Mouse (Mus musculus) cerebellum, adult 18-20 months (tissue): ENCODE measurements around the gene Coq8b.
"Not testable (repeated sequence)": the region's sequence is repeated elsewhere in the genome, so short reads cannot be mapped to it uniquely, and the experiment has no call there.

Experiments
- DNase-seq, 2 experiments: peaks; one replicate each; pipeline ENCODE4 v3.0.0; 2021

The Coq8b gene

DNA sequence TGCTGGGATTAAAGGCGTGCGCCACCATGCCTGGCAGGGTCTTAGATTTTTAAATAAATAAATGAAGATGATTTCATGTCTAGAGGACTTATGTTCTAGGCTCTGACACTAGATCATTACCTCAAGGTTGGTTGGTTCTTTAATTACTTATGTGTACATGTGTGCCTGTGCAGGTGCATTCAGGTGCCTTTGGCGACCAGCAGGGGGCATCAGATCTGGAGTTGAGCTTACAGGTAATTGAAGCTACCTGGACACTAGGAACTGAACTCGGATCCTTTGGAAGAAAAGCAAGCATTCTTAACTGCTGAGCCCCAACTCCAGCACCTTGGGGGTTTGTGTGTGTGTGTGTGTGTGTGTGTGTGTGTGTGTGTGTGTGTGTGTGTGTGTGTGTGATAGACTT lies 2.0 kb upstream of the Coq8b start:
- no peak for DNase-seq

DNA sequence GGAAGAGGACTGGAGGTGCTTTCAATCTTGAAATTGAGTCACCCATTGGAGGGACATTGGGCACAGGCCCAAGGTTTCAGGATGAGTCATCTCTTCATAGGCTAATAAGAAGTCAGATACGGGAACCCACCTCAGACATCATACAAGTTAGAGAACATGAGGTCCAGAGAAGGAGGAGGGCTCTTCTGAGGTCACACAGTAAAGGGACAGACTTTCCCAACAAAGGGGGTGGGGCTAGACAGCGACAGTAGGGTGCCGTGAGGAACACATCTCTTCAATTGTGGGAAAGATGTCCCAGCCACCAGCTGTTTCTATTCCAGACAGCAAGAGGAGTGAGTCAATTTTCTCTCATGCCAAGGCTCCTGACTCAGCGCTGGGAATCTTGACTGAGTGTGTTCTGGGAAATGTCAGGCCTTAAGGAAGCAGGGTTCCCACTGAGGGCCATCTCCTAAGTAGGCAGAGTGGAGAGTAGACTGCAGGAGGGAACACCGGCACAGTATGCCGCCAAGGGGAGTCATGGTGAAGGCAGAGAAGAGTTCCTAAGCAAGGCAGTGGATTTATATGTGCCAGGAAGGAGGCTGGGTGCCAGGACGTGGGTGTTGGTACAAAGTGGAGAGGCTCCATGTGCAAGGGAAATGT lies 1.0 kb upstream of the Coq8b start:
- no peak for DNase-seq

DNA sequence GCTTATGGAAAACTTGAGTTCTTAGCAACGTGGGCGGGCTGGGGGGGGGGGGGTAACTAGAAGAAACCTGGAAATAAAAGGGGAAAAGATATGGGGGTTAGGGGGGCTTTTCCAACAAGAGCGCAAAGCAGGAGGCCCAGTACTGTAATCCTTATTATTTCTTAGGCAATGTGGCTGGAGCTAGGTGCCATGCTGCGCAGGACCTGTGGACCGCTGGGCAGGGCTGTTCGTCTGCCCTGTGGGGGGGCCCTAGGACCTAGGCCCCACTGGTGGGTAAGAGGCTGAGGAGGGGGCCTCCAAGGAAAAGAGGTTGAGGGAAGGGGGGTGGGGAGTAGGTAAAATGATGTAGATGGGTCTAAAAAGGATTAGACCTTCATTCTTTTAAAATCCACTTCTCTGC lies 477 bp downstream of the Coq8b start:
- DNase-seq: no peak

DNA sequence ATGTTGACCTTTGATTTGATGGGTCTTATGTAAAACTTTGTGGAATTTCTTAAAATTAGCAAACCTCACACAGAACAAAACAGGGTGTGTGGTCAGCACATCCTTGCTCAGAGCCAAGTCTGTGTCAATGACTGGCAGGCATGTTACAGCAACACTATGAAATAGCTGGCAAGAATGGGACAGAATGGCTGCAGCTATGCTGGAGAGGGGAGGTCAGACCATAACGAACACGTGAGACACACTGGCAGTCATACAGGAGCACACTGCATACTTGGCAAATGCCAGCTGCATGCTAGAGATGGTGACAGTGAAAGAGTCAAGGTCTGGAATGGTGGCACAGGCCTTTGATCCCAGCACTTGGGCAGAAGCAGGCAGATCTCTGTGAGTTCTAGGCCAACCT lies 2.9 kb downstream of the Coq8b start:
- no peak for DNase-seq

DNA sequence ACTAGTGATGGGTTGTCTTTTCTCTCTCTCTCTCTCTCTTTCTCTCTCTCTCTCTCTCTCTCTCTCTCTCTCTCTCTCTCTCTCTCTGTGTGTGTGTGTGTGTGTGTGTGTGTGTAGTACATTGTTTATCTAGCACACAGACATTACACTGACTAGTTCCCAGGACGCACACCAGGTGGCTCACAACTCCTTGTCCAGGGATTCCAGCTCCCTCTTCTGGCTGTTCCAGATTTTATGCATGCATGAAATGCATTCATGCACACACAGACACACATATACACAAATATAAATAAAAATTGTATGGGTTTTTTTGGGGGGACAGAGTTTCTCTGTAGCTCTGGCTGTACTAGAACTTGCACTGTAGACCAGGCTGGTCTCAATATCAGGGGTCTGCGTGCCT lies 4.7 kb downstream of the Coq8b start:
- DNase-seq: no peak

DNA sequence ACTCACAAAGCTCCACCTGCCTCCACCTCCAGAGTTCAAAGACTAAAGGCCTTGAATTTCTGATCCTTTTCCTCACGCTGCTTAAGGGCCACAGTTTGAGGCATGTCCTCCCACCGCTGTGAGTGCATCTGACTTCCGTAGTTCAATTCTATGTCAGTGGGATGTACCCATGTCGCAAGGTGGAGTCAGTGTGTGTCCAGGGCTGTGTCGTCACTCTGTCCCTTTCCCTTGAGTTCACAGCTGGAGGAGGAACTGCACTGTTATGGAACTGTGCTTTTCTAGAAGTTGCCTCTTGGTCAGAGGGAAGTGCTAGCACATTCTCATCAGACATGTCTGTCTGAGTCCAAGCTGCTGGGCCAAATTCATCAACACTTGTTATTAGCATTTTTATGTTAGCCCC lies 5.7 kb downstream of the Coq8b start:
- DNase-seq: no peak

DNA sequence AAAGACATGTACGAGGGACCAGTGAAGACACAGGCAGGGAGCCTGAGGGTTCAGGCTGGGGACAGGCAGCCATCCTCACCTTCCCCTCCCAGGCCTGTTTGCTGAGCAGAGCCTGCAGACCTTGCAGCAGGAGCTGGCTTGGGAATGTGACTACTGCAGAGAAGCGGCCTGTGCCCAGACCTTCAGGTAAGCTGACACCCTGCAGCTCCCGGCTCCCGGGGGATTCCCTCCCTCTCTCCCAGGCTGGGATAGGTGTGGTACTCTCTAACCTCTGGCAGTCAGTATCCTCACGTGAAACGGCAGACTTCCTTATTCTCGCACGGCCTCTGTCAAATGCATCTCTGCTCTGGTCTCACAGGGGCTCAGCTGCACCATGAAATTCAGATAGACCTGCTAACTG lies 10.4 kb downstream of the Coq8b start:
- no peak for DNase-seq

DNA sequence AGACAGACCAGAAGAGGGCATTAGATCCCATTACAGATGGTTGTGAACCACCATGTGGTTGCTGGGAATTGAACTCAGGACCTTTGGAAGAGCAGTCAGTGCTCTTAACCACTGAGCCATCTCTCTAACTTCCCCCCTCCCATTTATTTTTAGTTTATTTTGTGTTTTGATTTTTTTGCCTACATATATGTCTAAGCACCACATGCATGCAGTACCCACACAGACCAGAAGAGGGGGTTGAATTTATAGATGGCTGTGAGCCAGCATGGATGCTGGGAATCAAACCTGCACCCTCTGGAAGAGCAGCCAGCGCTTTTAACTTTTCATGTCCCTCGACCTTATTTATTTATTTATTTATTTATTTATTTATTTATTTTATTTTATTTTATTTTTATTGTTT lies 11.3 kb downstream of the Coq8b start:
- not testable (repeated sequence) for DNase-seq

DNA sequence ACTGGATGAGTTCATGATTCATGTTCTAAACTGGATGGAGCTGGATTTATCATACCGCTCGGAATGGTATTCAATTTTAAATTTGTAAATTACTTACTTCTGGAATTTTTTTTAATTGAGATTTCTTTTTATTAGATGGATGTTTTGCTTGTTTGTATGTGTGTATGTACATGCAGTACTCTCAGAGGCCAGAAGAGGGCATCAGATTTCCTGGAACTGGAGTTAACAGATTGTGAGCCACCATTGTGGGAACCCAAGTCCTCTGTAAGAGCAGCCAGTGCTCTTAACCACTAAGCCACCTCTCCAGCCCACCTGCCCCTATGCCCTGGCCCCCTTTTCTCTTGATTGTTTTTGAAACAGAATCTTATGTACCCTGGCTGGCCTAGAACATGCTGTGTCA lies 16.3 kb downstream of the Coq8b start:
- DNase-seq: peak in 1 of 2 experiments; percentile 30

DNA sequence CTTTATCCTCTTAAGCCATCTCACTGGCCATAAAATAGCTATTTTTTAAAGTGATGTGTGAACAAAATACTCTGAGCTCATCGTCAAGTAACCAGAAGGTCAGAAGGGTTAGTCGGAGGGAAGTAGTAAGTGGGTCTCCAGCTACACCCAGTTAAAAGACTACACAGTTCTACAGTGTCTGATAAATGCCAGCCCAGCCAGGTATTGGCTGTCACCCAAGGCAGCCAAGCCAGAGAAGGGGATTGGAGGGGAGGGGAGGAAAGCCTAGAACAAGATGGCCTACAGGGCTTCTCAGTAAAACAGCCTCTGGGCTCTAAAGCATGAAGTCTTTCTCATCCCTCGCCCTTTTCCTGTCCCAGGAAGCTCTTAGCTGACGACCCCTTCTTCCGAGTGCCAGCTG lies 17.1 kb downstream of the Coq8b start:
- no peak for DNase-seq

DNA sequence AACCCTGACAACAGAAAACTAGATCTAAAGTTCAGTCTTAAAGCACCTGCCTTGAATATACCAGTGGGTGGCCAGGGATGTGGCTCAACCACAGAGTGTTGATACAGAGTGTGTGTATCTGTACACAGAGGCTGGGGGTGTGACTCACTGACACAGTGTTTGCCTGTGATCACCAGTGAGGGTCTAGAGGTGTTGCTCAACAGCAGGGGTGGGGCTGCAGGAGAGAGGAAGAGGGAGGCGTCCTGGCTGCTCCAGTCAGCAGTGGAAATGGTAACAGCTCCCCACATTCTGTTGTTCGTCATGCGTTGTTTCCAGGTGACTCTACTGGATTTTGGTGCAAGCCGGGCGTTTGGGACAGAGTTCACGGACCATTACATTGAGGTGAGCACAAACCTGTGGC lies 19.1 kb downstream of the Coq8b start:
- DNase-seq: no peak

DNA sequence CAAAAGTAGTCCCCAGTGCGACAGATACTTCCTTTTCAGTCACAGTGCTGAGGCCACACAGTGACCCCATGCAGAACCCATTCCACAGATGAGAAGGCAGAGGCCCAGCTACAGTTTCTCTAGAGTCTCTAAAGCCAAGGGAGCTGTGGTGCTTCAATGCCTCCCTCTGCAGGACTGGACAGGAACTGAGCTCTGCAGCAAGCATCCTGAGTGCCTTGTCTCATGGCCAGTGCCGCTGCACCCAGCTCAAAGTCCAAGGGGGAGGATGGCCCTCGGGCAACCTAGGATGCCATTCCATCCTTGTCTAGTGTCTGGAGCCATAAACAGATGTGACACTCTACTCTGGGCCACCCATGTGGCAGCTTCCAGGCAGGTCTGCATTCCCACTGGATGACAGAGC lies 22.9 kb downstream of the Coq8b start:
- peak in 1 of 2 experiments; percentile 39 for DNase-seq

DNA sequence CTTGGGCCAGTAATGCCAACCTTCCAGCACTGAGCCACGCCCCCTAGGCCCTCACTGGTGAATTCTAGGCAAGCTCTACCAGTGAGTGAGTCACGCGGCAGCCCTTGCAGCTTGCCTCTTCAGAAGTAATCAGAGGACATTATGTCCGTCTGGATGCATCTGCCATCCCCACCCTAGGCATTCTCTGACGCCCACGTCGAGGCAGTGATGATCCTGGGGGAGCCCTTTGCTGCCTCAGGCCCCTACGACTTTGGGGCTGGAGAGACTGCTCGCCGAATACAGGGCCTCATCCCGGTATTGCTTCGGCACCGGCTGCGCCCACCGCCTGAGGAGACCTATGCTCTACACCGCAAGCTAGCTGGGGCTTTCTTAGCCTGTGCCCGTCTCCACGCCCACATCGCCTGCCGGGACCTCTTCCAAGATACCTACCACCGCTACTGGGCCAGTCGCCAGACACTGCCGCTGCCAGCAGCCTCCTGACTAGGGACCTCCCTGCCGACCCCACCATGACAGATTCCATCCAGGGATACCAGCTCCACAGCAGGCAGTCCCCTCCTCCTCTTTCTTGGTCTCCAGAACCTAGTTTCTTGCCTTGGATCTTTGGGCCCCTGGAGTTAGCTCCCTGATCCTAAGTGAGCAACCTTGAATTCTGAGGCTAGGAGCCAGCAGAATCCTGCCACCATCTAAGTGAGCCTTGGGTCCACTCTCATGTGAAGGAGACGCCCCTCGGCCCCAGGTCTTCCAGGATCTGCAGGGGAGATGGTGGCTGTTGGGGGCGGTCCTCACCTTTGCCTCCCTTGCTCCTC lies 24.4 kb downstream of the Coq8b start:
- DNase-seq: peak; percentile 69 to 78

DNA sequence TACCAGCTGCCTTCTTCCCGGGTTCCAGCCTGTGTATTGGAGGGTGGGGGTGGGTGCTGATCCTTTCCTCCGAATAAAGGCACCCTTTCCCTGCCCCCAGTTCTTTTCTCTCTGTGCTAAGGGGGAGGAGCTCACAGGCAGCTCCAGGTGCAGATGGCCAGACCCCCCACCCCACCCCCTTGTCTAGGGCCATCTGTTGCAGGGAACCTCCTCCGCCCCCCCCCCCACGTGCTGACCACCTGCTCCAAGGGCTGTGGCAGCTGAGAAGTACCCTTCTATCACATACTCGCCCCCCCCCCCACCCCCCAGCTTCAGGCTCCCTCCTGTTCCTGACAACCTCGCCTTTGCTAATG lies 25.0 kb downstream of the Coq8b start:
- peak in 1 of 2 experiments; percentile 21 for DNase-seq

DNA sequence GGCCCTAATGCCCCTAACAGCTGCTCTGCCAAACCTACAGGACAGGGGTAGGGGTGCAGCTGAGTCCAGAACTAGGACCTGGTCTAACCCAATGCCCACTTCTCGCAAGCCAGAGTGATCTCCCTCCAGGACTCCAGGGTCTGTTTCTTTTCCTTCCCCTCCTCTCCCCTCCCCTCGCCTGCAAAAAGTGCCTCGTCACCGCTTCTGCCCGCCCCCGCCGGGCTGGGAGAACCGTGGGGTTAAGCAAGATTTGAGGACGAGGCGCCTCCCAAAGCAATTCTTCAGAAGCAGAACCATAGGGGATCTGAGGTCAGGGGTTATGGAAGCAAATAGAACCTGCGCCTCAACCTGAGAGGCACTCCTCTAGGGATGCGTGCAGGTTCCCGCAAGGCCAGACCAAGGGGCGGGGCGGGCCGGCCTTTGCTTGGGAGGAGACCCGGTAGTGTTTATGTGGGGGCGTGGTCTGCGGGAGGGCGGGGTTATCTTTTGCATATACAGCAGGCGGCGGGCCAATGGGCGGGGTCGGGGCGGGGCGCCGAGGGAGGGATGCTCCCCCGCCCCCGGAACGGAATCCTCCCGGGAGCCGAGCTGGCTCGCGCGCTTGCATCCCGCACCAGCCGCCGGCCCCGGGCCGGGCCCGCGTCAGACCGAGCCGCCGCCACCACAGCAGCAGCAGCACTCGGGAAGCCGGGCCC lies 25.5 kb downstream of the Coq8b start, which contains the start of gene Numbl:
Gene Numbl, plus strand, starts transcription at position 229 of the 695 bp plus-strand sequence.
- peak; percentile 96 for DNase-seq

DNA sequence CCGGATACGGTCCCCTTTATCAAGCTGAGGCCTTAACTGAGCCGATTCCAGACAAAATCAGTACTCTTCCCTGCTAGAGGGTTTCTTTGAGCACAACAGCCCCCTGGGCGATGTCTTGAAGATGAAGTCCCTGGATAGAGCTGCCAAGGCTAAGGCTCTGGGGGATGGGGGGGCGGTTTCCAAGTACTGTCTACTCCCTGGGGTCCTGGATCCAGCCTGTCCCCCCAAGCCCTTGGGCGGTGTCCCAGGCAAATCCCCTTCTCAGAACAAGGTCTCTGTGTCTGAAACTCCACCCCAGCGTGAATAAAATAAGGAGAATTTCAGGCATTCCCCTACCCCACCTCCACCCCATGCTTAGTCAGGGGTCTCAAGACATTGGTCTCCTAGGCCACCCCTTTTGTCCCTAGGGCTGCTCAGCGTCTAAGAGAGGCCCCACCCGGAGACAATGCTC lies 26.5 kb downstream of the Coq8b start:
- DNase-seq: peak; percentile 35 to 49

DNA sequence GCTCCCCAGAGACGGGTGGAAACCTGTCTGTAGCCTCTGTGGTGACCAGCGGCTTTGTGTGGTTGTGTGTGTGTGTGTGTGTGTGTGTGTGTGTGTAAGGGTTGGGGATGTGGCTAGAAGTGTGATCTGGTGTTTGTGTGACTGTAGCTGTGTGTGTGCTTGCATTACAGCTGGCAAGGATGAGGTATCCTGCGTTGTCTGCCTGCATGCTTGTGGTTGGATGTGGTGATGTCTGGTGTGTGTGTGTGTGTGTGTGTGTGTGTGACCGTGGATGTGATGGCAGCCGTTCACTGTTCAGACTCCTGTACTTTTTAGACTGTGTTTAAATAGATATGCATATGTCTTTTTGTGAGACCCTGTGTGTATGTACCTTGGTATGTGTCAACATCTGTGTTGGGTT lies 26.9 kb downstream of the Coq8b start:
- no peak for DNase-seq

DNA sequence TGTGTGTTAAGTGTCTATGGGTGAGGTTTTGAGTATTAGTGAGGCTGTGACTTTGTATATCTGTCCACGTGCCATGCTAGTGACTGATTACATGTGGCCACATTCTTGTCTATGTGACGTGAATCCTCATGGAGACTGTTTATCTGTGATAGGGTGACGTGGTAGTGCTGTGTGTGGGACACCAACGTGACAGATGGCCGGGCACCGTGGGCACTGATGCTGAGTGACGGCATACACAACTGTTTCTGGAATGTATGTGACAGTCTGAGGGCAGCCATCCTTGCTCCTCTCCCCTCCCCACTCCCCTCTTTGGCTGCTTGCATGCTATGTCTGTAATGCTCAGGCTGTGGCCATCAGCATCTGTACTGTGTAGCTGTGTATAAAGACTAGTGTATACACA lies 28.0 kb downstream of the Coq8b start:
- peak; percentile 38 to 39 for DNase-seq

DNA sequence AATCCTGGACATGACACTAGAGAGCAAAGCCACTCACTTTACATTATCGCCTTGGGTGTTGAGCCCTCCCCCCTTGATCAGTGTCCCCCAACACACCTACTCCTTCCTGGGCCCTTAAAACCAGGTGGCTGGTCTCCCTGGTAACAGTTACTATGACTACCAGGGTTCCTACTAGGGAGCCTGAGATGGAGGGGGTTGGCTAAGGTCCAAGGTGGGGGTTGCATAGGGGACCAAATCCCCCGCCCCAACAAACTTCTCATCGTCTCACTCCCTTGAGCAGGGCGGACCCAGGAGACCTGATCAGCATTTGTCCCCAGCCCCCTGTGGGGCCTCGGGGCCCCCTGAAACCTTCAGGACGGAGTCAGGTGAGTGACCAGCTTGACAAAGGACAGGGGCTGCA lies 29.1 kb downstream of the Coq8b start:
- DNase-seq: no peak

DNA sequence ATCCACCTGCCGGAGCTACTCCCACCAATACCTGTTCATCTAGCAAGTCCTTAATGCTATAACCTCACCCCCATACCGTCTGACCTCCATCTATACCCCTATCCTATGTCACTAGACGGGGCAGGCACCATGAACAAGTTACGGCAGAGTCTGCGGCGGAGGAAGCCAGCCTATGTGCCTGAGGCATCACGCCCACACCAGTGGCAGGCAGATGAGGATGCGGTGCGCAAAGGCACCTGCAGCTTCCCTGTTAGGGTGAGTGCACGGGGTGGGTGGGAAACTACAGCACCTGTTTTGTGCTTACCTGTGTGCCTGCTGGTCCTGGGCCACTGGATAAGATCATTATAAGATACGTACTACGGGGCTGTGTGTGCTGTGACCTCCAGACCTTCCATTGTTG lies 31.9 kb downstream of the Coq8b start:
- no peak for DNase-seq

DNA sequence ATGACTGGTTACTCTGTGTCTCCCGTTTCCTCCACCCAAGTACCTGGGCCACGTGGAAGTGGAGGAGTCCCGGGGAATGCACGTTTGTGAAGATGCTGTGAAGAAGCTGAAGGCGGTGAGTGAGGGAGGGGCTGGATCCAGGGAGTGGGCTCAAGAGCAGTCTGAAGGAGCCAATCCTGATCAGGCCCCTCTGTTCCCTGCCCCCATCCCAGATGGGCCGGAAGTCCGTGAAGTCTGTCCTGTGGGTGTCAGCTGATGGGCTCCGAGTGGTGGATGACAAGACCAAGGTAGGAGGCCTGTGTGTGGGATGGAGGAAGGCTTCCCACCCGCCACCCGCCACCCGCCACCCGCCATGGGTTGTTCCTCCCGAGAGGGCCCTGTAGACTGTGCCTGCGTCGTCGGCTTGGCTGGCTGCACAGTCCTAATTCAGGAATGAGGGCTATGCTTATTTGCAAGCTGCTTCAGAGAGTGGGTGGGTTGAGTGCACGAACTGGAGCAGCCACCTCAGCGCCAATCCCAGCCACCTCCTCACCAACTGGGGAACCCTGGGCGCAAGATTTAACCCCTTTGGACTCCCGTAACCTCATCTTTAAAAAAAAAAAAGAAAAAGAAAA lies 33.8 kb downstream of the Coq8b start:
- DNase-seq: no peak

DNA sequence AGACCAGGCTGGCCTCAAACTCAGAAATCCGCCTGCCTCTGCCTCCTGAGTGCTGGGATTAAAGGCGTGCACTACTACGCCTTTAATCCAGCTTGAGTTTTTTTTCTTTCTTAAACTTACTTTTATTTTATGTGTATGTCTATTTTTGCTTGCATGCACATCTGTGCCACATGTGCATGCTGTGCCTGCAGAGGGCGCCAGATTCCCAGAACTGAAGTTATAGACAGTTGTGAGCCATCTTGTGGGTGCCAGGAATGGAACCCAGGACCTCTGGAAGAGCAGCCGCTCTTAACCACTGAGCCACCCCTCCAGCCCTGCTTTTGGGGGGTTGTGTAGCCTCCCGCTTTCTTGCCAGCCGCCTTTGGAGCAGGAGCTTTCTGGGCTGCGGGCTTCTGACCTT lies 38.6 kb downstream of the Coq8b start:
- no peak for DNase-seq

DNA sequence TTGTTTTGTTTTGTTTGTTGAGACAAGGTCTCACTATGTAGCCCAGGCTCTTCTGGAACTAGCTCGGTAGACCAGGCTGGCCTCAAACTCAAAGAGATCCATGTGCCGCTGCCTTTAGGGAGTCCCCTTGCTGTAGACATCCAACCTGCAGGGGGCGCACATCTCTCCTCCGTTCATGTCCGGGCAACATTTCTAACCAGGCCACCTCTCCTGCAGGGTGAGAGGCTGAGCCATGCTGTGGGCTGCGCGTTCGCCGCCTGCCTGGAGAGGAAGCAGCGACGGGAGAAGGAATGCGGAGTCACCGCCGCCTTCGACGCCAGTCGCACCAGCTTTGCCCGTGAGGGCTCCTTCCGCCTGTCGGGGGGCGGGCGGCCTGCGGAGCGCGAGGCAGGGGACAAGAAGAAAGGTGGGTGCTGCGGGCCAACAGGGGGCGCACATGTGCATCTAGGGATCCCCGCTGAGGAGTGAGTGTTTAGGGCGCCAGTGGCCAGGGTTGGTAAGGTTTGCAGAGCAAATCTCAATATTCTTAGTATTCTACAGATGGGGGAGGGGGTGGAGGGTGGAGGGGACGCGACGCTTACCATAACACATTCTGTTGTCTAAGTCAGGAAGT lies 41.0 kb downstream of the Coq8b start:
- DNase-seq: no peak
